Comparison of ENCODE assay signal across 34 mouse cellular contexts in the genomic region with DNA sequence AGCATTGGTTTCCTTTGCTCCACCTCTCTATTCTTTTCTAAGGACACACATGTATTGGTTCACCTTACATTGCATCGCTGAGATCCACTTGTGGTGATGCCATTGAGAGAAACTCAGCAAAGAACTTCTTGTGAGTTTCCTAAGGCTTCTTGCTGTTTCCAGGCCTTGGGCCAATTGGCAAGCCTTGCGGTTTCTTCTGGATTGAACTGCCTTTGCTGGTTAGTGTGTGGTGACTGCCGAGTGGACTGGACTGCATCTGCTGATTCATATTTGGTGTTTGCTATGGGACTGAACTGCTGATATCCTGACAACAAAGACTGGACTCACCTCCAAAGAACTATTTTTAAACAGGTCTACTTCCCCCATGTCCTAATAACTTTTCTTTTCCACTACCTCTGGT. TPM values are rescaled to one million over a fixed set of nuclear protein-coding genes. Genes with fewer than 3 reads are reported as not detected.
DNase-seq lines count a peak whose midpoint lies in the region; ATAC-seq and TF ChIP-seq lines count a peak whose summit lies in the region.
"Had no signal": no experiment of that assay in that cellular context is flagged by ENCODE, and none has a peak within 500 bp of the region (broad histone marks: within the 10 kb centered on the region; RNA-seq: fewer than 3 reads in every experiment).

No protein-coding gene starts in this region.

- no peaks in the 10 kb centered on the region for H3K27me3 ChIP-seq in midbrain, postnatal 0 days (ENCODE audit: insufficient read depth, low read length)
- H3K27me3 ChIP-seq in midbrain, embryonic 16.5 days (ENCODE audit: control insufficient read depth, insufficient read depth, low read depth, low read length) = no peaks in the 10 kb centered on the region
- H3K27me3 ChIP-seq: CH12.LX; forebrain, embryonic 15.5 days; heart, embryonic 13.5 days; limb, embryonic 15.5 days; liver, embryonic 15.5 days had no signal

- DNase-seq in adrenal gland, postnatal 25 days = peak; percentile 23
- no peak for DNase-seq in adrenal gland, adult 8-10 months
- peak; percentile 8 for DNase-seq in kidney, adult 11 months
- no peak for DNase-seq in kidney, adult 18-20 months
- DNase-seq in midbrain, postnatal 0 days (ENCODE audit: low spot score) = peak; percentile 20
- DNase-seq in spleen, postnatal 14 days (ENCODE audit: low spot score in 2 of 2) = no peak
- DNase-seq: B cell, adult 2 months; cerebellum, adult 8-10 months; gastrocnemius, postnatal 14 days; heart, postnatal 36 days; layer of hippocampus, adult 9-11 months; thymus, adult 18-20 months; thymus, postnatal 36 days had no signal

- no peaks in the 10 kb centered on the region for H3K9me3 ChIP-seq in midbrain, postnatal 0 days (ENCODE audit: low read length)
- no peaks in the 10 kb centered on the region for H3K9me3 ChIP-seq in midbrain, embryonic 16.5 days (replicated peaks; ENCODE audit: control insufficient read depth, low read length, poor library complexity, severe bottlenecking)
- H3K9me3 ChIP-seq: embryonic facial prominence, embryonic 10.5 days; forebrain, embryonic 15.5 days; G1E; heart, embryonic 13.5 days; limb, embryonic 15.5 days; liver, embryonic 15.5 days had no signal

- H3K9ac ChIP-seq in midbrain, postnatal 0 days (replicated peaks; ENCODE audit: low read length, poor library complexity, severe bottlenecking) = no peak overlapping the region
- no peak overlapping the region for H3K9ac ChIP-seq in midbrain, embryonic 16.5 days (ENCODE audit: low read depth, low read length)
- H3K9ac ChIP-seq: forebrain, embryonic 15.5 days; heart, embryonic 13.5 days; hindbrain, embryonic 14.5 days; limb, embryonic 15.5 days; liver, embryonic 15.5 days had no signal

- H3K4me2 ChIP-seq in midbrain, postnatal 0 days (ENCODE audit: low read depth, low read length, poor library complexity, severe bottlenecking) = no peak overlapping the region
- no peak overlapping the region for H3K4me2 ChIP-seq in midbrain, embryonic 16.5 days (ENCODE audit: low read length)
- H3K4me2 ChIP-seq: forebrain, embryonic 15.5 days; heart, embryonic 13.5 days; hindbrain, embryonic 14.5 days; limb, embryonic 15.5 days; liver, embryonic 15.5 days; midbrain, embryonic 11.5 days had no signal

- no peaks in the 10 kb centered on the region for H3K4me1 ChIP-seq in midbrain, postnatal 0 days (ENCODE audit: insufficient read depth, low read length)
- no peaks in the 10 kb centered on the region for H3K4me1 ChIP-seq in midbrain, embryonic 16.5 days (ENCODE audit: control insufficient read depth, insufficient read depth, low read length)
- H3K4me1 ChIP-seq: embryonic facial prominence, embryonic 10.5 days; heart, embryonic 13.5 days; limb, embryonic 15.5 days; liver, embryonic 15.5 days had no signal

- no peak overlapping the region for H3K27ac ChIP-seq in midbrain, postnatal 0 days (ENCODE audit: low read depth, low read length)
- no peak overlapping the region for H3K27ac ChIP-seq in midbrain, embryonic 16.5 days (ENCODE audit: low read length)
- H3K27ac ChIP-seq: embryonic facial prominence, embryonic 10.5 days; forebrain, embryonic 15.5 days; heart, embryonic 13.5 days; hindbrain, embryonic 14.5 days; limb, embryonic 15.5 days; liver, embryonic 15.5 days had no signal

- H3K4me3 ChIP-seq in midbrain, postnatal 0 days (ENCODE audit: low read depth, low read length) = no peak overlapping the region
- H3K4me3 ChIP-seq in midbrain, embryonic 16.5 days (ENCODE audit: low read depth, low read length) = no peak overlapping the region
- H3K4me3 ChIP-seq: embryonic facial prominence, embryonic 10.5 days; forebrain, embryonic 15.5 days; heart, embryonic 13.5 days; limb, embryonic 15.5 days; liver, embryonic 15.5 days had no signal

- ATAC-seq in midbrain, postnatal 0 days (ENCODE audit: low FRiP score) = no peak
- no peak for ATAC-seq in midbrain, embryonic 16.5 days
- ATAC-seq: forebrain, embryonic 15.5 days had no signal

- no peaks in the 10 kb centered on the region for H3K36me3 ChIP-seq in midbrain, postnatal 0 days (ENCODE audit: insufficient read depth, low read length)
- H3K36me3 ChIP-seq in midbrain, embryonic 16.5 days (ENCODE audit: control insufficient read depth, insufficient read depth, low read length) = no peaks in the 10 kb centered on the region
- H3K36me3 ChIP-seq: embryonic facial prominence, embryonic 10.5 days; forebrain, embryonic 15.5 days; G1E; heart, embryonic 13.5 days; limb, embryonic 15.5 days; liver, embryonic 15.5 days had no signal

- no peak for TF ChIP-seq CTCF in midbrain, postnatal 0 days (IDR thresholded peaks at IDR 0.05)

- 89% methylated on average over 3 of the region's 3 CpGs for WGBS in midbrain, postnatal 0 days
- WGBS in midbrain, embryonic 16.5 days = 92% methylated on average over 3 of the region's 3 CpGs

RNA-seq across cellular contexts. Expression of gene Gm21750, which starts 26.7 kb away (rescaled TPM):
- total RNA-seq in adrenal gland, postnatal 25 days (2021) = not detected in 2 replicates
- total RNA-seq in adrenal gland, adult 8-10 months (2022) = not detected
- not detected in 2 replicates for total RNA-seq in midbrain, postnatal 0 days (2014; rRNA removed)
- polyA plus RNA-seq in midbrain, postnatal 0 days (2015; fragmentation: Nextera tagmentation; extraction: Ambion mirVana) = not detected in 2 replicates
- polyA plus RNA-seq in midbrain, embryonic 16.5 days (2015; fragmentation: Nextera tagmentation; extraction: Ambion mirVana) = not detected in 2 replicates
- total RNA-seq: CH12.LX; gastrocnemius, postnatal 14 days; heart, adult 18-20 months; heart, postnatal 36 days; left cerebral cortex, adult 18-20 months; left cerebral cortex, postnatal 36 days; monocyte, adult 5-6 weeks; neutrophil, adult 5-6 weeks had no signal
- polyA plus RNA-seq: cortical plate, adult 2 months; embryonic facial prominence, embryonic 10.5 days; forebrain, embryonic 15.5 days; G1E; heart, embryonic 13.5 days; hindbrain, embryonic 14.5 days; intestine, embryonic 14.5 days; kidney, embryonic 14.5 days; large intestine, adult 2 months; limb, embryonic 15.5 days; liver, embryonic 15.5 days; lung, embryonic 16.5 days; midbrain, embryonic 11.5 days; stomach, embryonic 16.5 days had no signal

Comparison
In these comparisons a context has a peak if more than half of its experiments do, and no peak if none do; other contexts are left out.
1. DNase-seq: peak in adrenal gland, postnatal 25 days (single experiment), kidney, adult 11 months (single experiment) and midbrain, postnatal 0 days (single experiment); none in adrenal gland, adult 8-10 months (single experiment), kidney, adult 18-20 months (single experiment) and spleen, postnatal 14 days (0 of 2).